Mouse (Mus musculus) G1E (cell line): ENCODE data around the gene Nanos3.

Experiments used
- CTCF ChIP-seq: IDR thresholded peaks from 2 replicates; pipeline ENCODE4 v1.5.1; 2012; ENCODE audit warnings: low read depth, low read length, inconsistent platforms, mixed read lengths
- GATA1 ChIP-seq: IDR thresholded peaks from 2 replicates; pipeline ENCODE4 v1.6.1; 2012; ENCODE audit warnings: borderline replicate concordance, low read length, inconsistent platforms, mixed read lengths
- POLR2AphosphoS5 ChIP-seq: IDR thresholded peaks from 2 replicates; pipeline ENCODE4 v1.6.1; 2012; ENCODE audit warnings: low read depth, low read length, inconsistent platforms; ENCODE audit not compliant: insufficient replicate concordance

- TF ChIP-seq GATA1 (no peak), CTCF (no peak), POLR2AphosphoS5 (no peak)
Observed at GRCm38 (mm10) chr8:84192023-84192422, 7.0 kb upstream of the Nanos3 start.
